Mouse (Mus musculus) liver, embryonic 11.5 days (tissue): ENCODE data around the gene H6pd. TPM values are rescaled to one million over a fixed set of nuclear protein-coding genes. Genes with fewer than 3 reads are reported as not detected.

Experiments
- ATAC-seq: fragments of 200-750 bp; cut with Nextera tagmentation; replicated peaks from 2 replicates; pipeline ENCODE4 v1.8.0; 2017; ENCODE audit warnings: moderate number of reproducible peaks, mild to moderate bottlenecking, moderate TSS enrichment, moderate library complexity; ENCODE audit not compliant: low FRiP score
- DNase-seq: peaks from one replicate; pipeline ENCODE4 v3.0.0-alpha.2; 2017; ENCODE audit warnings: low spot score
- H3K27ac ChIP-seq: fragments of 300-500 bp; sonication (generic); 2 replicates; pipeline ENCODE4 v1.5.1; 2014; ENCODE audit warnings: mild to moderate bottlenecking, low read depth, low read length, control low read depth
- H3K27me3 ChIP-seq: fragments of 300-500 bp; sonication (generic); replicated peaks from 2 replicates; pipeline ENCODE4 v1.6.1; 2014; ENCODE audit warnings: low read length, mixed read lengths; ENCODE audit not compliant: control insufficient read depth, insufficient read depth
- H3K36me3 ChIP-seq: fragments of 300-500 bp; sonication (generic); 2 replicates; pipeline ENCODE4 v1.6.1; 2014; ENCODE audit warnings: mild to moderate bottlenecking, low read length, moderate library complexity, mixed read lengths; ENCODE audit not compliant: control insufficient read depth, insufficient read depth
- H3K4me1 ChIP-seq: fragments of 300-500 bp; sonication (generic); replicated peaks from 2 replicates; pipeline ENCODE4 v1.6.1; 2014; ENCODE audit warnings: low read length, mixed read lengths; ENCODE audit not compliant: control insufficient read depth, insufficient read depth
- H3K4me2 ChIP-seq: fragments of 300-500 bp; sonication (generic); 2 replicates; pipeline ENCODE4 v1.6.1; 2014; ENCODE audit warnings: mild to moderate bottlenecking, control low read depth, moderate library complexity
- H3K4me3 ChIP-seq: fragments of 300-500 bp; sonication (generic); 2 replicates; pipeline ENCODE4 v1.5.1; 2014; ENCODE audit warnings: low read depth, low read length, control low read depth
- H3K9ac ChIP-seq: fragments of 300-500 bp; sonication (generic); 2 replicates; pipeline ENCODE4 v1.6.1; 2014; ENCODE audit warnings: low read depth, low read length, control low read depth
- H3K9me3 ChIP-seq: fragments of 300-500 bp; sonication (generic); 2 replicates; pipeline ENCODE4 v1.6.1; 2016; ENCODE audit warnings: low read length, inconsistent platforms, mixed read lengths; ENCODE audit not compliant: control insufficient read depth
- WGBS: fragments of 180-500 bp; shearing (Covaris S2); extraction: QIAGEN DNeasy Blood & Tissue Kit; methylation state at CpG from one replicate; pipeline ENCODE4 v1.1.7; 2014; 5-methylcytosine and 5-hydroxymethylcytosine counted together
- polyA plus RNA-seq: library from polyadenylated mRNA; unstranded; fragments of >200 nt; fragmentation: Nextera tagmentation; extraction: Ambion mirVana; gene quantifications from 2 replicates; pipeline ENCODE4 v1.2.1, GENCODE M21; 2014

H6pd gene
- polyA plus RNA-seq, 1 experiment from 2014 or later = 9.8 TPM

DNA sequence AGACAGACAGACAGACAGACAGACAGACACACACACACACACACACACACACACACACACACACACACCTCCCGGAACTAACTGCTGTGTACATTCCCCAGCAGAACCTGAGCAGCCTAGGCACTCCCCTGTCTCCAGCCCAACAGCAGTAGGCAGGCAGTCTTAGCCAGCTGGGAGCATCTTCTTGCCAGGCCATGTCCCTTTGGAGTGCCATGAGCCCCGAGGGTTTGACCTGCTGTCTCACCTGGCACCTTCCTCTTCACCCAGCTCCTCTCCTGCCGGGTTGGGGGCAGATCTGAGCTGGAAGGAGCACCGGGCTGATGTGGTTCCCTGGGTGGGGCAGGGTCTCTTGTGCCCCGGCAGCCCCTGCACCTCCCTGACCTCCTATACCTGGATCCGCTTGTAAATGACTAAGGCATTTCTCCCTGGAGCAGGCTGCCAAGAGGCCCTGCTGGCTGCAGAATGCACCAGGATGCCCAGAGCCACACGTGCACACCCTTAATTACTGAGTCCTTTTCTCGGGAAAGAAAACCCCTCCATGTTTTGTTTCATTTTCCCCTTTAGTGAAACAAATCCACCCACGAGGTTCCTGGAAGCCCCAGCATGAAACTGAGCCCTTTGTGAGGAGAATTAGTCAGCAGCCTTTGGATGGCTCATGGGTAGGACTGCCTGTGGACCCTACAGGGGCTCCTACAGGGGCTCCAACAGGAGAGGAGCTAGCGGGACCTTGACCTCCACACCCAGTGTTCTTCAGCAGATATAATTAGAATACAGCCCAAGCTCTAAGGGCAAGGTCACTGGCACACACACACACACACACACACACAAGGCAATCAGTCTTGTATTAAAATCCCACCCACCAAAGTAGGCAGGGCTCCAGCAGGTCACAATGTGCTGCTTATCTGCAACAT is 65.7 kb downstream of the H6pd start:
- Histone ChIP-seq H3K4me3 (no peak overlapping the region), H3K27me3 (peaks cover 23% of the 10 kb centered on the region), H3K36me3 (no peaks in the 10 kb centered on the region), H3K27ac (no peak overlapping the region), H3K9ac (no peak overlapping the region), H3K4me1 (peaks cover 8% of the 10 kb centered on the region), H3K9me3 (no peaks in the 10 kb centered on the region), H3K4me2 (no peak overlapping the region)
- DNase-seq (no peak), ATAC-seq (no peak)
- WGBS = 60% methylated on average over 10 of the region's 10 CpGs

DNA sequence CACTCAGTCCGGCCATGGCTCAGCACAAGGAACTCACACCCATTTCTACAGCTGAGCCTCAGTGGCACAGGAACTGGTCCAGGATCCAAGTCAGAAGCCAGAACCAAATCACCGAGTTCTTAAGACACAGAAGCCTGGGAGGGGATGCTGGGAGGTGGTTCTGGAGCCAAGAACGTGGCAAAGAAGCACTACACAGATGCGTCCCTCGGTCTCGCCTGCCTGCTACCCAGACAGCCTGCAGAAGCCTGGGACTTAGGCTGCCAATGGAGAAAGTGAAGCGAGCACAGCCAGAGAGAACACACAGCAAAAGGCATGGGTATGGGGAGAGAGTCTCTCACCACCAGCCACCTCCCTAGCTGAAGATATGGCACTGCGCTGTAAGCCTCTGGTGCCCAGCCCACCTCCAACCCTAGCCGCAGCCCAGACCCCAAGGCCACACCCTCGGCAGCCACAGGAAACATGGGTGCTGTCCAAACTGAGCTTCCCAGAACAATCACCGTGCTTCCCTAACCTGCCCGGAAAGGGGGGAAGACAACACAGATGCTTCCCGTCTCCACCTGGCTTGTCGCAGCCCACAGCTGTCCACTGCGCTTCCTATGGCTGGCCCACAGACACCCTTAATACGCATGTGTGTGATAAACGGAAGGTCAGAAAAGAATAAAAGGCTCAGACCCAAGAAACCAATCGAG is 67.6 kb downstream of the H6pd start:
- Histone ChIP-seq H3K27me3 (peaks cover 25% of the 10 kb centered on the region), H3K9ac (no peak overlapping the region), H3K4me1 (peaks cover 8% of the 10 kb centered on the region), H3K27ac (no peak overlapping the region), H3K36me3 (no peaks in the 10 kb centered on the region), H3K4me2 (no peak overlapping the region), H3K4me3 (no peak overlapping the region), H3K9me3 (no peaks in the 10 kb centered on the region)
- ATAC-seq (no peak), DNase-seq (no peak)
- 65% methylated on average over 18 of the region's 18 CpGs for WGBS

GRCm38 (mm10) chr4:149938701-149939100 is 70.1 kb downstream of the H6pd start:
- ATAC-seq = no peak
- Histone ChIP-seq H3K9ac (no peak overlapping the region), H3K4me1 (peaks cover 4% of the 10 kb centered on the region), H3K36me3 (no peaks in the 10 kb centered on the region), H3K9me3 (no peaks in the 10 kb centered on the region), H3K4me3 (no peak overlapping the region), H3K4me2 (no peak overlapping the region), H3K27me3 (peaks cover 25% of the 10 kb centered on the region), H3K27ac (no peak overlapping the region)
- 59% methylated on average over 8 of the region's 8 CpGs for WGBS
- no peak for DNase-seq

DNA sequence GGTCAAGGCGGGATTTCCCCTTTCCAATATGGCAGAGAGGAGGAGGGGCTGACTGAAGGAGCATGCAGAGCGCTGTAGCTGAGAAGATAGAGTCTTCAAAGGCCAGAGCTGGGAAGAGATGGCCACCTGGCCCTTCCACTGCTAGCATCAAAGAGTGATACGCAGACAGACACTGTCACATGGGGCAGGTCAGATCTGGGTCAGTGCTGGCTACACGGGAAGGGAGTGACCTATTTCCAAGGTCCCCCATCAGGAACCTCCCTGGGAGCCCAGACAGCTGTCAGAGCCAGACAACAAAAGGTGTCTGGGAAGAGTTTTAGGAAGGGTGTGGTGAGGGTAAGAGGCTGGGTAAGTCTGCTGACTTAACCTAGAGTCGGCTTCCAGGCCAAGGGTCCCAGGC is 71.9 kb downstream of the H6pd start:
- Histone ChIP-seq H3K27ac (no peak overlapping the region), H3K4me2 (no peak overlapping the region), H3K9me3 (no peaks in the 10 kb centered on the region), H3K4me1 (peaks cover 4% of the 10 kb centered on the region; the same call in 1 of the 2 replicates), H3K9ac (no peak overlapping the region), H3K27me3 (peaks cover 22% of the 10 kb centered on the region), H3K36me3 (no peaks in the 10 kb centered on the region), H3K4me3 (no peak overlapping the region)
- DNase-seq = no peak
- ATAC-seq = no peak
- WGBS = 50% methylated on average over 5 of the region's 5 CpGs

- Histone ChIP-seq H3K9ac (no peak overlapping the region), H3K27ac (no peak overlapping the region), H3K4me2 (no peak overlapping the region), H3K36me3 (no peaks in the 10 kb centered on the region), H3K27me3 (peaks cover 13% of the 10 kb centered on the region), H3K4me1 (peaks cover 4% of the 10 kb centered on the region; the same call in 1 of the 2 replicates), H3K9me3 (no peaks in the 10 kb centered on the region), H3K4me3 (no peak overlapping the region)
- no peak for DNase-seq
- WGBS = 83% methylated on average over 6 of the region's 6 CpGs
- no peak for ATAC-seq
These were observed 73.4 kb downstream of the H6pd start for GRCm38 (mm10) chr4:149935470-149935869.

DNA sequence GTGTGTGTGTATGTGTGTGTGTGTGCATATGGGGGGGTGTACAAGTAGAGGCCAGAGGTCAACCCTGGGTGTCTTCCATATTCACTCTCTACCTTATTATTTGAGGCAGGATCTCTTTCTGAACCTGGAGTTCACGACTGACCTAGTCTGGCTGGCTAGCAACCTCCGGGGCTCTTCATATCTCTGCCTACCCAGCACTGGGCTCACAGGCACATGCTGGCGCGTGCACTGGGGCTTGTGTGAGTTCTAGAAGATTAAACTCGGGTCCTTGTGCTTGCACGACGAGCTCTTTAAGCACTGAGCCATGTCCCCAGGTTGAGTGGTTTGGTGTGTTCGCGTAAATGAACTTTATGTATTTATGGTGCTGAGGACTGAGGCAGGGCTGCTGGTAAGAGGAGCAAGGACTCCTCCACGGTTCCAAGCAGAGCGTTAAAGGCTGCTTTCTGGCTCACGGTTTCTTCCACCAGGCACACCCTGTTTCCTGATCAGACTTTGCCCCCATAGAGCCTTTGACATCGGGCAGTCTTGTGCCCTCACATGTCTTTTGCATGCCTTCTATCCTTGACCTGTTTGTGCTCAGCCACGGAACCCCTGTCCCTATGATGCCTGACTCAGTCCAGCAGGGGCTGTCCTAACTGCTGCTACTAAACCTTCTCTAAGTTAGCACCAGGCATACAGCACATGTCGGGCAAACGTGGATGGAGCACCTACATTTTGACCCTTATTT is 75.1 kb downstream of the H6pd start:
- H3K9ac ChIP-seq = no peak overlapping the region
- H3K27ac ChIP-seq = no peak overlapping the region
- H3K4me2 ChIP-seq = no peak overlapping the region
- H3K4me1 ChIP-seq = no peaks in the 10 kb centered on the region
- no peak overlapping the region for H3K4me3 ChIP-seq
- no peaks in the 10 kb centered on the region for H3K36me3 ChIP-seq
- peaks cover 10% of the 10 kb centered on the region for H3K27me3 ChIP-seq
- DNase-seq = no peak
- no peak for ATAC-seq
- 85% methylated on average over 16 of the region's 16 CpGs for WGBS
- no peaks in the 10 kb centered on the region for H3K9me3 ChIP-seq

DNA sequence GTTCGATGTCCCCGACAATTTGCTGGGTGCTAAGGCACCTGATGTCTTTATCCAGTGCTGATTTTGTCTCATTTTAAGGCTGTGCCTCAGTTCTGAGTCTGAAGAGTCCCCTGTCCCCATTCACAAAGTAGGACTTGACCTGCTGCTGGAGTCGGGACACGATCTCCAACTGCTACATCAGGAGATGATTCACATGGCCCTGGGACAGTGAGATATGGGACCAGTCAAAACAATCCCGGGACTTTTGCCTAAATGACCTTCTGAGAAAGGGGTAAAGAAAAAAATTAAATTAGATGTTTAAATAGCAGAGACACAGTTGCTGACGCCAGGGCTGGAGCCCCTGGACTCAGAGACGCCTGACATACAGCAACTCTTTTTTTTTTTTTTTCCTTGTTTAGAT is 75.8 kb downstream of the H6pd start:
- H3K4me2 ChIP-seq = no peak overlapping the region
- ATAC-seq (no peak), DNase-seq (no peak)
- H3K4me1 ChIP-seq = no peaks in the 10 kb centered on the region
- H3K9ac ChIP-seq = no peak overlapping the region
- peaks cover 8% of the 10 kb centered on the region for H3K27me3 ChIP-seq
- H3K4me3 ChIP-seq = no peak overlapping the region
- WGBS = 81% methylated on average over 7 of the region's 7 CpGs
- H3K36me3 ChIP-seq = no peaks in the 10 kb centered on the region
- H3K27ac ChIP-seq = no peak overlapping the region
- H3K9me3 ChIP-seq = no peaks in the 10 kb centered on the region

DNA sequence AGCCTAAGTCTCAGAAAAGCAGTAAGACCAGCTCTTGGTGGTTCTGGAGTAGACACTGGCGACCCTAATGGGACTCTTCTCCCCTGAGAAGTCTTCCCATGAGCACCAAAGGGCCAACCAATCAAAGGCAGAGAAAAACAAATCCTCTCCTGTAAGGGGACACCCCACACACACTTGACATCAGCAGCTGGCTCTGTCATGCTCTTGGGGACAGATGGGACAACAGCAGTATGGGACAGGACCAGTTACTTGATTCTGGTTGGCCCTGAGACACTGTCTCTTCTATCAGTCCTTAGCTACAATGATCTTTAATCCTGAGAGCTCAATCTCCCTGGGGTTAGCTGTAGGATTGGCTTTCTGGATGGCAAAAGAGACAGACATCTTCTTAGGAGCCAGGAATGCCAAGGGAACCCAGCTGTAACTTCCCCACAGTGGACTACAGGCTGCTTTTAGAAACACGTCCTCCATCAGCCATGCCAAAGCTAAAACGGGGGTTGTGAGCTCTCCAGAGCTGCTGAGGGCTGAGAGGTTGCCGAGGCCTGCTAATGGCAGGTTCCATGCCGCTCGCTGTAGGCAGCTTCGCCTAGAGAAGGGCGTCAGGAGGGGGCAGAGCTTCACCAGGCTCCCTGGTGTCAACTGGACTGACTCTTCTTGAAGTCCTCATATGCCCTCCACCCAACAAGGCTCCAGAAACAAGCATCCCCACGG is 76.6 kb downstream of the H6pd start:
- Histone ChIP-seq H3K9ac (no peak overlapping the region), H3K4me2 (no peak overlapping the region), H3K27ac (no peak overlapping the region), H3K4me1 (no peaks in the 10 kb centered on the region), H3K4me3 (no peak overlapping the region), H3K36me3 (no peaks in the 10 kb centered on the region), H3K9me3 (no peaks in the 10 kb centered on the region), H3K27me3 (peaks cover 8% of the 10 kb centered on the region)
- DNase-seq (no peak), ATAC-seq (no peak)
- WGBS = 79% methylated on average over 9 of the region's 9 CpGs
